Mouse (Mus musculus) MEL (cell line): ENCODE measurements at regions not wholly inside any gene's neighbourhood (a gene's known extent, or its start where the extent isn't known, plus 50 kb on each side); places are given as distances from the start of the nearest gene placed in this dataset.
"Not testable (repeated sequence)": the region's sequence is repeated elsewhere in the genome, so short reads cannot be mapped to it uniquely, and the experiment has no call there.

Experiments used
- DNase-seq: peaks from one replicate; pipeline ENCODE4 v3.0.0; 2011; ENCODE audit warnings: low read depth, low spot score
- H3K27ac ChIP-seq: 2 replicates; pipeline ENCODE4 v1.5.1; 2012; ENCODE audit warnings: low read depth, mild to moderate bottlenecking, control low read depth, low read length, moderate library complexity; ENCODE audit not compliant: control insufficient read depth
- H3K27me3 ChIP-seq, 2 experiments: fragments of 150-350 bp in 1 of 2; sonication (generic) in 1 of 2; 2 replicates each; pipeline ENCODE4 v1.6.1; 2012; ENCODE audit warnings: low read length in 2 of 2, mild to moderate bottlenecking in 2 of 2, improper control_type of control experiment in 1 of 2, moderate library complexity in 1 of 2; ENCODE audit not compliant: insufficient read depth in 2 of 2, control insufficient read depth in 1 of 2
- H3K36me3 ChIP-seq, 2 experiments: 2 replicates each; pipeline ENCODE4 v1.6.1; 2012 to 2014; ENCODE audit warnings: low read length in 2 of 2, improper control_type of control experiment in 1 of 2, inconsistent platforms in 1 of 2, mild to moderate bottlenecking in 1 of 2; ENCODE audit not compliant: insufficient read depth in 2 of 2, control insufficient read depth in 1 of 2
- H3K4me1 ChIP-seq, 2 experiments: fragments of 150-350 bp in 1 of 2; sonication (generic) in 1 of 2; 2 replicates each; pipeline ENCODE4 v1.6.1; 2012; ENCODE audit warnings: low read length in 2 of 2, improper control_type of control experiment in 1 of 2, mild to moderate bottlenecking in 1 of 2; ENCODE audit not compliant: insufficient read depth in 2 of 2, control insufficient read depth in 1 of 2
- H3K4me3 ChIP-seq, 2 experiments: fragments of 150-350 bp in 1 of 2; sonication (generic) in 1 of 2; 2 replicates each; pipeline ENCODE4 v1.5.1; 2012; ENCODE audit warnings: low read depth in 2 of 2, low read length in 2 of 2, mild to moderate bottlenecking in 2 of 2, moderate library complexity in 2 of 2, control low read depth in 1 of 2, improper control_type of control experiment in 1 of 2; ENCODE audit not compliant: control insufficient read depth in 1 of 2, insufficient read depth in 1 of 2
- H3K79me2 ChIP-seq: 2 replicates; pipeline ENCODE4 v1.6.1; 2012; ENCODE audit warnings: mild to moderate bottlenecking, low read length, moderate library complexity; ENCODE audit not compliant: control insufficient read depth, poor library complexity, insufficient read depth
- H3K9ac ChIP-seq: 2 replicates; pipeline ENCODE4 v1.6.1; 2012; ENCODE audit warnings: low read depth, mild to moderate bottlenecking, control low read depth, low read length, moderate library complexity; ENCODE audit not compliant: control insufficient read depth, poor library complexity, severe bottlenecking
- H3K9me3 ChIP-seq: fragments of 150-350 bp; sonication (generic); replicated peaks from 2 replicates; pipeline ENCODE4 v1.6.1; 2012; ENCODE audit warnings: mild to moderate bottlenecking, low read length, improper control_type of control experiment, moderate library complexity; ENCODE audit not compliant: insufficient read depth
- EP300 ChIP-seq, 2 experiments: IDR thresholded peaks; 2 replicates each; pipeline ENCODE4 v1.6.1; 2011; ENCODE audit warnings: improper control_type of control experiment in 2 of 2, low read length in 2 of 2, low read depth in 1 of 2, mild to moderate bottlenecking in 1 of 2
- ETS1 ChIP-seq: IDR thresholded peaks from 2 replicates; pipeline ENCODE4 v1.6.1; 2012; ENCODE audit warnings: low read depth, mild to moderate bottlenecking, inconsistent platforms, low read length, improper control_type of control experiment, moderate library complexity
- GATA1 ChIP-seq: IDR thresholded peaks from 2 replicates; pipeline ENCODE4 v1.6.1; 2011; ENCODE audit warnings: low read depth, low read length, improper control_type of control experiment
- HCFC1 ChIP-seq: IDR thresholded peaks from 2 replicates; pipeline ENCODE4 v1.6.1; 2012; ENCODE audit warnings: low read depth, mild to moderate bottlenecking, inconsistent platforms, low read length, improper control_type of control experiment, moderate library complexity
- KAT2A ChIP-seq: conservative IDR thresholded peaks from 2 replicates; pipeline ENCODE4 v1.6.1; 2012; ENCODE audit warnings: low read depth, low read length, improper control_type of control experiment, inconsistent platforms
- MAX ChIP-seq: IDR thresholded peaks from 2 replicates; pipeline ENCODE4 v1.6.1; 2011; ENCODE audit warnings: low read length, improper control_type of control experiment
- MXI1 ChIP-seq: IDR thresholded peaks from 2 replicates; pipeline ENCODE4 v1.6.1; 2011; ENCODE audit warnings: mild to moderate bottlenecking, low read depth, low read length, improper control_type of control experiment
- MYB ChIP-seq: IDR thresholded peaks from 2 replicates; pipeline ENCODE4 v1.6.1; 2011; ENCODE audit warnings: mild to moderate bottlenecking, low read depth, low read length, improper control_type of control experiment
- MYC ChIP-seq: IDR thresholded peaks from 2 replicates; pipeline ENCODE4 v1.6.1; 2011; ENCODE audit warnings: low read depth, mild to moderate bottlenecking, low read length, improper control_type of control experiment, moderate library complexity
- NELFE ChIP-seq: IDR thresholded peaks from 2 replicates; pipeline ENCODE4 v1.6.1; 2011; ENCODE audit warnings: low read depth, low read length, improper control_type of control experiment
- RAD21 ChIP-seq: IDR thresholded peaks from 2 replicates; pipeline ENCODE4 v1.6.1; 2011; ENCODE audit warnings: mild to moderate bottlenecking, low read depth, low read length, improper control_type of control experiment
- SIN3A ChIP-seq: IDR thresholded peaks from 2 replicates; pipeline ENCODE4 v1.6.1; 2012; ENCODE audit warnings: low read length, improper control_type of control experiment, inconsistent platforms
- SMC3 ChIP-seq: IDR thresholded peaks from 2 replicates; pipeline ENCODE4 v1.6.1; 2011; ENCODE audit warnings: low read depth, low read length, improper control_type of control experiment
- TBP ChIP-seq: IDR thresholded peaks from 2 replicates; pipeline ENCODE4 v1.8.0; 2011; ENCODE audit warnings: low read depth, low read length, improper control_type of control experiment
- TCF12 ChIP-seq: IDR thresholded peaks from 2 replicates; pipeline ENCODE4 v1.6.1; 2014; ENCODE audit warnings: low read depth, mild to moderate bottlenecking, inconsistent platforms, low read length, improper control_type of control experiment, moderate library complexity
- USF2 ChIP-seq, 2 experiments: IDR thresholded peaks; 2 replicates each; pipeline ENCODE4 v1.6.1; 2011 to 2012; ENCODE audit warnings: improper control_type of control experiment in 2 of 2, low read length in 2 of 2, borderline replicate concordance in 1 of 2, inconsistent platforms in 1 of 2, low read depth in 1 of 2, mild to moderate bottlenecking in 1 of 2; ENCODE audit not compliant: insufficient read depth in 1 of 2
- ZKSCAN1 ChIP-seq: IDR thresholded peaks from 2 replicates; pipeline ENCODE4 v1.6.1; 2012; ENCODE audit warnings: low read depth, mild to moderate bottlenecking, inconsistent platforms, low read length, improper control_type of control experiment, moderate library complexity

DNA sequence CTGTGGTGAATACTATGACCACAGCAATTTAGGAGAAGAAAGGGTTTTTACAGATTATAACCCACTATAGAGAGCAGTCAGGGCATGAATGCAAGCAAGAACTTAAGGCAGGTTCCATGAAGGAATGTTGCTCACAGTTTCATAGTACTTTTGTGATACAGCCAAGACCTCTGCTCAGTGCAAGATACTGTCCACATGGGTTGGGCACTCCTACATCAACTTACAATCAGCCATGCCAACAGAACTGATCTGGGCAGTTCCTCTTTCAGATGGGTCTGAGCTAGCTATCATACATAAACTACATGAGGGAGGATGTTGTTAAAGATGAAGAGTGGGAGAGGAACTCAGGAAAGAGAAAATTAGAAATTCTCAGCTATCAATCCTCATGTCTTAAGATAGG lies 2032.4 kb downstream of the 9330182O14Rik start:
- Histone ChIP-seq H3K27me3 (no peaks in the 10 kb centered on the region), H3K9ac (no peak overlapping the region), H3K9me3 (no peaks in the 10 kb centered on the region), H3K36me3 (peaks cover 0 to 8% of the 10 kb centered on the region in 2 experiments; a peak in 2 of 4 replicates), H3K4me1 (peaks cover 0 to 4% of the 10 kb centered on the region in 2 experiments; a peak in 1 of 4 replicates), H3K27ac (no peak overlapping the region), H3K79me2 (no peaks in the 10 kb centered on the region), H3K4me3 (0 out of 4 replicates have a peak overlapping the region, but pooled peaks of 1 of the 2 experiments have one; percentile 7)
- peak; percentile 60; the same call in 1 of the 2 replicates for TF ChIP-seq MXI1
- 0 out of 2 replicates have a peak, but pooled peaks have one; percentile 54 for TF ChIP-seq MYC
- TF ChIP-seq HCFC1, result no peak
- peak; percentile 56 for TF ChIP-seq GATA1
- TF ChIP-seq TBP, result 0 out of 2 replicates have a peak, but pooled peaks have one; percentile 32
- peak; percentile 28; the same call in 1 of the 2 replicates for TF ChIP-seq MYB
- TF ChIP-seq TCF12, result peak; percentile 57; the same call in 1 of the 2 replicates
- no peak for TF ChIP-seq NELFE
- peak; percentile 23; the same call in 1 of the 2 replicates for TF ChIP-seq SMC3
- no peak for TF ChIP-seq ZKSCAN1
- peak; percentile 64; the same call in 1 of the 2 replicates for TF ChIP-seq SIN3A
- peak; percentile 81 to 85 for TF ChIP-seq EP300 (IDR thresholded peaks at IDR 0.05; ENCODE audit: low read depth in 1 of 2, low read length in 2 of 2)
- peak; percentile 49; the same call in 1 of the 2 replicates for TF ChIP-seq ETS1
- TF ChIP-seq USF2 (IDR thresholded peaks at IDR 0.05; ENCODE audit: borderline replicate concordance in 1 of 2, insufficient read depth in 1 of 2, low read depth in 1 of 2, low read length in 2 of 2), result no peak
- peak; percentile 28; the same call in 1 of the 2 replicates for TF ChIP-seq KAT2A
- peak; percentile 63 for TF ChIP-seq MAX
- no peak; the same call in 1 of the 2 replicates for TF ChIP-seq RAD21
- peak; percentile 82 for DNase-seq

- H3K4me3 ChIP-seq, H3K36me3 ChIP-seq, DNase-seq, H3K79me2 ChIP-seq, H3K4me1 ChIP-seq, H3K27ac ChIP-seq, H3K9me3 ChIP-seq, H3K27me3 ChIP-seq, H3K9ac ChIP-seq: not testable (repeated sequence)
Observed at GRCm38 (mm10) chr15:42177766-42178165, 2043.6 kb downstream of the 9330182O14Rik start.
